Mouse (Mus musculus): Measurements from ENCODE around the gene Tmem92. TPM values are rescaled to one million over a fixed set of nuclear protein-coding genes. Genes with fewer than 3 reads are reported as not detected.
"Not testable (repeated sequence)": the region's sequence is repeated elsewhere in the genome, so short reads cannot be mapped to it uniquely, and the experiment has no call there.

Tmem92 gene
- not detected for total RNA-seq (2022)

DNA sequence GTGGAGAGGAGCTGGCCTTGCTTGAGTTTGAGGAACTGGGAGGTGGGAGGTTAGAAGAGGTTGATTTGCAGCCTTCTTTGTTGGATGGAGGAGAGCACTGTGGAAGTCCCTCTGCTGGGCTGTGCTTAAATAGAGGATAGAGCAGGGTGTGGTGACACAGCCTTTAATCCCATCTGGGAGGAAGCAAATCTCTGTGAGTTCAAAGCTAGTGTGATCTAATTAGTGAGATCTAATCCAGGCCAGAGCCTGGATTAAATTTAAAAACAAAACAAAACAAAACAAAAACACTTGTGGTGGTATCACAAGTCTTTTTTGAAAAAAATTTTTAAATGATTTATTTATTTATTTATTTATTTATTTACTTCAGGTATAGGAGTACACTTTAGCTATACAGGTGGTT, at the start of gene Tmem92:
Tmem92 (minus strand) TSS at position 101 of the 400 bp plus-strand sequence.
- DNase-seq (ENCODE audit: low spot score in 2 of 2) = no peak

GRCm38 (mm10) chr11:94828966-94829365, 46.5 kb upstream of the Tmem92 start:
- no peak for DNase-seq (ENCODE audit: low spot score in 2 of 2)

DNA sequence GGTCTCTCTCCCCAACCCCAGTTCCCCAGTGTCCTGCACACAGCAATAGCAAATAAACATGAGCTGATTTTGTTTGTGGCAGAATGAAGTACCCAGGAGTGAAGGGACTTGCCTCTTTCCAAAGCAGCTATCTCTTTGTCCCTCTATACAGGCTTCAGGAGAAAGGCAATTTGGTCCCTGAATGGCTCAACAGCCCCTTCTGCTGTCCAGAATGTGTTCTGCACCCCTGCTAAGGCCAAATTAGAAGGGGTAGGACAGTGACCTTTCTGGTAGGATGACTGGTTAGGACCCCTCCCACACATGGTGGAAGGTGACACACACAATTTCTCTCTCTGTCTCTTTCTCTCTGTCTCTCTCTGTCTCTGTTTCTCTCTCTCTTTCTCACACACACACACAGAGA, 36.9 kb upstream of the Tmem92 start:
- not testable (repeated sequence) for DNase-seq (ENCODE audit: low spot score in 2 of 2)

DNA sequence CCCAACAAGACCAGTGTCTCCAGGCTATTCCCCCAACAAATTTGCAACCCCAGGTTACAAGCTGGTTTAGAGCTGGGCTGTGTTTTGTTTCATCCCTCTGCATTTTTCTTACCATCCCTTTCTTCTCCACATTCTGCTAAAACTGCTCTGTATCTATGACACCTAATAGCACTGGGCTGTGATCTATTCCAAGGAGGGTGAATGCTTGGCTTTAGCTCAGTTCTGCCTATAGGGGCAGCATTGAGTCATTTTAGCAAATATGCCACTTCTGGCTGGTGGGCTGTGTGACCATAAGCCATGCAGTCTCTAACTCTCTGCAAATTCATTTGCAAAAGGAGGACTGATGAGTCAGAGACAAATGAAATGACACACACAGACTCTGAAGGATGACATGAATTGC, 36.4 kb upstream of the Tmem92 start:
- not testable (repeated sequence) for DNase-seq (ENCODE audit: low spot score in 2 of 2)

- not testable (repeated sequence) for DNase-seq (ENCODE audit: low spot score in 2 of 2)
Observed at GRCm38 (mm10) chr11:94811537-94811936, 29.0 kb upstream of the Tmem92 start.

GRCm38 (mm10) chr11:94791700-94792099, 9.2 kb upstream of the Tmem92 start:
- DNase-seq (ENCODE audit: low spot score in 2 of 2) = no peak

DNA sequence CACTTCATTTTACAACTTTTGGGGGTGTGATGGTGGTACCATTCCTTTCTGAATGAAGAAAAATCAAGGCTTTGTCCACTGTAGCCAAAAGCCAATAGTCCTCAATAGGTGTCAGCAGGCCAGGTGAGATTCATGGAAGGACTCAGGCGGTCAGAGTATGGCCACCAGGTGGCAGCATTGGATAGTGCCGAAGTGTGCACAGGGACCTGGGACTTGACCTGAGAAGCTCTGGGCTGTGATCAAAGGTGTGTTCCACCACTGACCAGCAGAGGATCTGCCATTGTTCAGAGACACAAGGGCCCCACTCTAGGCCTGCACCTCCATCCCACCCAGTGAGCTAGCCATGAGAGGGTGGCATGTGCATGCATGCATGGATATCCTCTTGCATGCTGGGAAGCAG, 2.7 kb upstream of the Tmem92 start:
- peak; percentile 12 to 36 for DNase-seq (ENCODE audit: low spot score in 2 of 2)

GRCm38 (mm10) chr11:94774887-94775497, 7.5 kb downstream of the Tmem92 start:
- DNase-seq (ENCODE audit: low spot score in 2 of 2) = no peak

- DNase-seq (ENCODE audit: low spot score in 2 of 2) = no peak
Observed at GRCm38 (mm10) chr11:94773851-94774250, 8.7 kb downstream of the Tmem92 start.

DNA sequence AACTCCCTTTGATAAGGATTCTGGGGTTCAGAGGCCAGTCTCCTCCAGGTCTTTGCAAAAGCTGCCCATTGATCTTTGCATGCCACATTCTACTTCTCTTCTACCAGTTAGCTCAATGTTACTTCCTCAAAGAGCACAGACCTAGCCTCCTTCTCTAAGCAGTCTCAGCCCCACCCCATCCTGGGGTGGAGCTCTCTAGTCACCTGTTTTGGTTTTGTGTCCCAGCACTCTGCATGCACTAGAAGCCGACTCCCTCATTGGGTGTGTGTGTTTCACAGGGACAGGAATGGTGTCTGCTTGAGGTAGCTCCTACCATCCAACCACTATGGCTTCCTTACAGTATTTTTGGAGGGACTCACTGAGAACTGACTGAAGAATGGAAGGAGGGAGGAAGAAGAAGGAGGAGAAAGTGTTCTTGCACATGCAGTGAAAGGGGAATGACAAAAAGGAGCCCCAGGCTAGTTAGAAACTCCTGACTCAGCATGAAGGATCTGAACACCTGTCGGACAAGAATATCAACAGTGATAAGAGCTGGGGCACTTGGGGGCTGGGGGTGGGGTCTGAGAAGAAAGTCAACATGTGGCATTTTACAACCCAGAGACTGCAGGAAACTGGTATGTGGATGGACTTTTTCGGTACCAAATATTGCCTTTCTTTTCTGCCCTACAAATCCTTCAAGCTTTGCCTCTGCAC, 10.0 kb downstream of the Tmem92 start:
- DNase-seq (ENCODE audit: low spot score in 2 of 2) = no peak

DNA sequence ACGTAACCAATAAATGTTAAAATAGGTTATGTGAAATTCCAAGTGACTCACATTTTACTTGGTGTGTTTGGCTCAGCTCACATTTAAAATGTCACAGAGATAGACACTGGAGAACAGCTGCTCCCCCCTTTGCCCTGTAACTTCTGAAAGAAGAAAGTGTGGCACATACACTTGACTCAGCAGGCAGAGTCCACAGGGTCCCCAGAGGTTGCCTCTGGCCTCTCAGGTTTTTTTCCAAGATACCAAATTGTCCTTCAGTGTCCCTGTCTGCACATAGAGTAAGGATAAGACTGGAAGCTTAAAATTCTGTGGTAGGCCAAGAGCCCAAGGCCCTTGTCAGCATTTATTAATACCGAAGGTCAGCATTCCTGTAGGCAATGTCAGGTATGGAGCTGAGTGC, 15.3 kb downstream of the Tmem92 start:
- DNase-seq (ENCODE audit: low spot score in 2 of 2) = no peak

GRCm38 (mm10) chr11:94762775-94763174, 19.7 kb downstream of the Tmem92 start:
- no peak for DNase-seq (ENCODE audit: low spot score in 2 of 2)

GRCm38 (mm10) chr11:94762281-94762680, 20.2 kb downstream of the Tmem92 start:
- DNase-seq (ENCODE audit: low spot score in 2 of 2) = no peak

GRCm38 (mm10) chr11:94760799-94761198, 21.7 kb downstream of the Tmem92 start:
- no peak for DNase-seq (ENCODE audit: low spot score in 2 of 2)

DNA sequence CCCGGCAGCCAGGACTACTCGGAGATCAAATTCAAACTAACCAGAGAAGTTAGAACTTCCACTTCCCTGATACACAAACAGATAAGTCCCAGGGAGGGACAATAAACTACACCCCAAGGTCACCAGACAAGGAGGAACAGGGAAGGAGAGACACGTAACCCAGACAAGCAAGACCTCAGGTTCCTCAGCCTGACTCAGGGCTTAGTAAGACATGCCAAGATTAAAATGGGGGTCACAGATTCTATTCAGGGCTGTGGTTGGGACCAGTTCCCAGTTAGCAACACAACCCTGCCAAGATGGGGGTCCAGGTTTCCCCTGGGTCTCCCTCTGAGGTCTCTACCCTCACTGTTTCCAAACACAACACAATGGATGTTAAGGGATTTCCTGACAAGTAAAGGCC, 22.1 kb downstream of the Tmem92 start:
- DNase-seq (ENCODE audit: low spot score in 2 of 2) = no peak

DNA sequence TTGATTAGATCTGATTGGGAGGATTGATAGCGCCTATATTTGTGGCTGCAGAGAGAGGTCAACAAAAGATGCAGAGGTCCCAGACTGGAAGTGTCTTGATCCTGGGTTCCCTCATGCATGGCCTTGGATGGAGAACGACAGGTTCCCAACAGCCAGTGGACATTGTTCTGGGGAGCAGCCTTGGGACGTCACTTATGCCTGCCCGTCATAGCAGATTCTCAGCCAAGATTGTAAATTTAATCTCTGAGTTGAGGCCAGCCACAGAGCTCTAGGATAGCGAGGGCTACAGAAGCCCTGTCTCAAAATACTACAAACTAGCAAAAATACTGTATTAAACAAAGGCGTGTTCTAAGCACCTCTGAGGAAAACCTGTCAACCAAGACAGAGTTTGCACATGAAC, 22.6 kb downstream of the Tmem92 start:
- DNase-seq (ENCODE audit: low spot score in 2 of 2) = no peak

GRCm38 (mm10) chr11:94752946-94753713, 29.4 kb downstream of the Tmem92 start:
- DNase-seq (ENCODE audit: low spot score in 2 of 2) = no peak

GRCm38 (mm10) chr11:94741732-94742272, 40.7 kb downstream of the Tmem92 start, which contains the start of gene Cdc34b:
Gene Cdc34b, plus strand, starts transcription at chr11:94741782.
- DNase-seq (ENCODE audit: low spot score in 2 of 2) = no peak

- no peak for DNase-seq (ENCODE audit: low spot score in 2 of 2)
Observed at GRCm38 (mm10) chr11:94735746-94736145, 46.8 kb downstream of the Tmem92 start.

- no peak for DNase-seq (ENCODE audit: low spot score in 2 of 2)
Observed at GRCm38 (mm10) chr11:94732773-94733172, 49.7 kb downstream of the Tmem92 start.

- no peak for DNase-seq (ENCODE audit: low spot score in 2 of 2)
Observed at GRCm38 (mm10) chr11:94731229-94731628, 51.3 kb downstream of the Tmem92 start.

DNA sequence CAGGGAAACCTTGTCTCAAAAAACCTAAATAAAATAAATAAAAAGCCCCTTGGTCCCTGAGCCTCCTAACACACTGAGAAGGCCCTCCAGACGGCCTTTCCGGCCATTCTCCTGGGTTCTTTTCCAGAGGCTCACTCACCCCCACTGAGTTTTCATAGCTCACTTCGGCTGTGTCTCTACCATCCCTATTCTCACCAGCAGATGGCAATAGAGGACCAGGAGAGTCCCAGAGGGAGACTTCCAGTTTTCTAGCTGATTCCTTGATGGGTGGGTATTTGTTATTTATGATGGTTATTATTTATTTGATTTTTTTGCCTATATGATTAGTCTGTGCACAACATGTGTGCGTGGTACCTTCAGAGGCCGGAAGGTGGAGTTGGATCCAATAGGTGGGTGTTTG, 52.2 kb downstream of the Tmem92 start:
- DNase-seq (ENCODE audit: low spot score in 2 of 2) = peak in 1 of 2 experiments; percentile 39

Data from left cerebral cortex, adult 8-10 months (tissue).